Mouse (Mus musculus): ENCODE results near the gene Usp7. TPM values are rescaled to one million over a fixed set of nuclear protein-coding genes. Genes with fewer than 3 reads are reported as not detected.
"Not testable (repeated sequence)": the region's sequence is repeated elsewhere in the genome, so short reads cannot be mapped to it uniquely, and the experiment has no call there.

The Usp7 gene
- polyA plus RNA-seq, 1 experiment from 2014 or later, result 23.3 TPM

DNA sequence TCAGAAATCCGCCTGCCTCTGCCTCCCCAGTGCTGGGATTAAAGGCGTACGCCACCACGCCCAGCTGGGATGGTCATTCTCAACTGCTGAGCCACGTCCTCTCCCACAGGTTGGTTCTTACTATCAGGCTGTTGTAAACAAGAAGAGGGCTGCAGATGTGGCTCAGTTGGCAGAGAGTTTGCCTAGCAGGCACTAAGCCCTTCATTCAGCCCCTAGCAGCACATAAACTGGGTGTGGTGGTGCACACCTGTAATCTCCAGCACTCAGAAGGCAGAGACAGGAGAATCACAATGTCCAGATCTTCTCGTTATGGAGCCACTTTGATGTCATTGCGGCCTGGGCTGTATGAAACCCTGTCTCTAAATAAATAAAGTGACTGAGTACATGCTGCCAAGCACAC lies 31.1 kb downstream of the Usp7 start:
- Histone ChIP-seq H3K36me3 (no peaks in the 10 kb centered on the region), H3K27ac (no peak overlapping the region), H3K27me3 (ENCODE audit: insufficient read depth, poor library complexity, severe bottlenecking) (no peaks in the 10 kb centered on the region), H3K4me1 (replicated peaks) (no peaks in the 10 kb centered on the region), H3K4me3 (no peak overlapping the region), H3K9me3 (no peaks in the 10 kb centered on the region)
- 92% methylated on average over 7 of the region's 7 CpGs for WGBS
- DNase-seq (ENCODE audit: low spot score), result no peak

DNA sequence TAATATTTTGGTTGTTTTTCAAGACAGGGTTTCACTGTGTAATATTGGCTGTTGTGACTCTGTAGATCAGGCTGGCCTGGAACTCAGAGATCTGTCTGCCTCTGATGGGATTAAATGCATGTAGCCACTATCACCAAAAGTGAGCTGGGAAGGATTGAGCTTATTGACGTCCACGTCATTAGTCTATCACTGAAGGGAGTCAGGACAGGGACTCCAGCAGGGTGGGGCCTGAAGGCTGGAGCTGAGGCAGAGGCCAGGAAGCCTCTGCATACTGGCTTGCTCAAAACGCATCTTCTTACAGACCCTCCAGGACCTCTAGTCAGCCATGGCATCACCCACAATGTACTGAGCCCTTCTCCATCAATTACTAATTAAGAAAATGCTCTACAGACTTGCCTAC lies 33.1 kb downstream of the Usp7 start:
- 78% methylated on average over 3 of the region's 3 CpGs for WGBS
- Histone ChIP-seq H3K4me1 (replicated peaks) (no peaks in the 10 kb centered on the region), H3K4me3 (no peak overlapping the region), H3K36me3 (no peaks in the 10 kb centered on the region), H3K9me3 (no peaks in the 10 kb centered on the region), H3K27ac (no peak overlapping the region), H3K27me3 (ENCODE audit: insufficient read depth, poor library complexity, severe bottlenecking) (no peaks in the 10 kb centered on the region)
- DNase-seq (ENCODE audit: low spot score), result no peak

DNA sequence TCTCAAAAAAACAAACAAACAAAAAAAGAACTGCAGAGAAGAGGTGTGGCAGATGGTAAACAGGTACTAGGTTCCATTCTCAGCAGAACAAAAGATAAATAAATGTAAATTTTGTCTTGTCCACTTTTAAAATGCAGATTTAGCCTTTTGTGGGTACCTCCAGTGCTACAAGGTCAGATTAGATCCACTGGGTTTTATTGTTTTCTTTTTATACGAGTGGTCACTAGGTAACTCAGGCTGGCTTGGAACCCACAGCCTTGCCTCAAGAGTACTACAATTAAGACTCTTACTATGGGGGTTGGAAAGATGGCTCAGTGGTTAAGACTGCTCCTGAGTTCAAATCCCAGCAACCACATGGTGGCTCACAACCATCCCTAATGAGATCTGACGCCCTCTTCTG lies 33.9 kb downstream of the Usp7 start:
- no peak overlapping the region for H3K4me3 ChIP-seq
- no peaks in the 10 kb centered on the region for H3K27me3 ChIP-seq (ENCODE audit: insufficient read depth, poor library complexity, severe bottlenecking)
- no peak overlapping the region for H3K27ac ChIP-seq
- H3K4me1 ChIP-seq (replicated peaks), result no peaks in the 10 kb centered on the region
- no peak for DNase-seq (ENCODE audit: low spot score)
- no peaks in the 10 kb centered on the region for H3K36me3 ChIP-seq
- H3K9me3 ChIP-seq, result no peaks in the 10 kb centered on the region
- WGBS, result 86% methylated on average over 2 of the region's 2 CpGs

DNA sequence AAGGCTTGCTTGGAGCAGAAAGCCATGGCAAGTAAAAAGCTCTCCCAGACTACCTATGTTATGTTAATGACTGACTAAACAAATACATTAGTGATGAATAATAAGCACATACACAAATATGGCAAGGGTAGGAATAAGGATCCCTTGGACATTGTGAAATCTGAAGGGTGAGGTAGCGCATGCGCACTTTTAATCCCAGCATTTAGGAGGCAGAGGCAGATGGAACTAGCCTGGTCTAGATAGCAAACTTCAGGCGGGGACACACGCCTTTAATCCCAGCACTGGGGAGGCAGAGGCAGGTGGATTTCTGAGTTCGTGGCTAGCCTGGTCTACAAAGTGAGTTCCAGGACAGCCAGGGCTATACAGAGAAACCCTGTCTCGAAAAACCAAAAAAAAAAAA lies 34.5 kb downstream of the Usp7 start:
- WGBS, result 91% methylated on average over 6 of the region's 6 CpGs
- not testable (repeated sequence) for H3K27ac ChIP-seq; H3K27me3 ChIP-seq (ENCODE audit: insufficient read depth, poor library complexity, severe bottlenecking); H3K4me3 ChIP-seq; H3K36me3 ChIP-seq; H3K4me1 ChIP-seq (replicated peaks); DNase-seq (ENCODE audit: low spot score); H3K9me3 ChIP-seq

DNA sequence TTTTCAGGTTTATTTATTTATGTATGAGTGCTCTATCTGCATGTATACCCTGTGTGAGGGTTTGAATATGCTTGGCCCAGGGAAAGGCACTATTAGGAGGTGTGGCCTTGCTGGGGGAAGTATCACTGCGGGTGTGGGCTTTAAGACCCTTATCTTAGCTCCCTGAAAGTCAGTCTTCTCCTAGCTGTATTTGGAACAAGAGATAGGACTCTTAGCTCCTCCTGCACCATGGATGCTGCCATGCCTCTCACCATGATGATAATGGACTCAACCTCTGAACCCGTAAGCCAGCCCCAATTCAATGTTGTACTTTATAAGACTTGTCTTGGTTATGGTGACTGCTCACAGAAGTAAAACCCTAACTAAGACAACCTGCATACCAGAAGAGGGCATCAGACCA lies 39.8 kb downstream of the Usp7 start:
- WGBS, result 81% methylated on average over 2 of the region's 2 CpGs
- Histone ChIP-seq H3K36me3 (no peaks in the 10 kb centered on the region), H3K27ac (no peak overlapping the region), H3K9me3 (no peaks in the 10 kb centered on the region), H3K4me3 (no peak overlapping the region), H3K27me3 (ENCODE audit: insufficient read depth, poor library complexity, severe bottlenecking) (no peaks in the 10 kb centered on the region), H3K4me1 (replicated peaks) (no peaks in the 10 kb centered on the region)
- DNase-seq (ENCODE audit: low spot score), result no peak

DNA sequence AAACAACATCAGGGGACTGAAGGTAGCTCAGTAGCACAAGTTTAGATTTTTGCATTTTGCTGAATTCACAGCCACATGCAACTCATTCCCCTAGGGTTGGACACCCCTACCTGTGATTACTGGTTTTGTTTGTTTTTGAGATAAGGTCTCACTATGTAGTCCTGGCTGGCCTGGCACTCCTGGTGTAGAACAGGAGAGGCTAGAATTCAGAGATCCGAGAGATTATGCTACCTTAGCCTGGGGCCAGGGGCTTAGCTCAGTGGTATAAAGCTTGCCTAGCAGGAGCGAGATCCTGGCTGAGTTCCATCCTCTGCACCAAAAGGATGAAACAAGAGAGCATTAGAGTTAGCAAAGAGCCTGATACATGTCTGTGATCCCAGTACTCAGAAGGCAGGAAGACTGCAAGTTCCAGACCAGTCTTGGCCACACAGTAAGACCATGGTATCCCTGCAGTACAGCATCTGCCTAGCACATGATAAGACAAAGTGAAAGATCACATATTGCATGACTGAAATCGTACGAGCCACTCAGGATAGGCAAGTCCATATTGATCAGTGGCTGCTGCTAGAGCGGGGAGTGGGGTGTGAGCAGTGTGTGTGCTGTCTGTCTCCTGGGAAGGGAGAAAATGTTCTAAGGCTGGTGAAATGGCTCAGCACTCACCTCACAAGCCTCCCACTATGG lies 40.4 kb downstream of the Usp7 start:
- Histone ChIP-seq H3K4me3 (no peak overlapping the region), H3K27me3 (ENCODE audit: insufficient read depth, poor library complexity, severe bottlenecking) (no peaks in the 10 kb centered on the region), H3K27ac (no peak overlapping the region), H3K9me3 (no peaks in the 10 kb centered on the region), H3K4me1 (replicated peaks) (no peaks in the 10 kb centered on the region), H3K36me3 (no peaks in the 10 kb centered on the region)
- no peak for DNase-seq (ENCODE audit: low spot score)
- WGBS, result 85% methylated on average over 5 of the region's 5 CpGs

DNA sequence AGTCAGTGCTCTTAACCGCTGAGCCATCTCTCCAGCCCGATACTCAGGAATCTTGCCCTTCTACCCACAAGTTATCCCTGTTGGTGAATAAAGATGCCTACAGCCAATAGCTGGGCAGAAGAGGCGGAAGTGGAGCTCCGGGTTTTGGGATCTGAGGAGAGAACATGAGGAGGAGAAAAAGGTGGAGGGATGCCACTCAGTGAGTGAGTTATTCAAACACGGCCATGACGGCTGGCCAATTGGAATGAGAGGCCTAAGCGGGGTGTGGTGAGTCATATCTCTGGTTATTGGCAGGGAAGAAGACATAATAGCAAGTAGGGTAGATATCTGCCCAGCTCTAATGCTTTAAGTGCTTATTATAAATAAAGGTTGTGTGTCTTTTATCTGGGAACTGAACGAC lies 43.2 kb downstream of the Usp7 start:
- H3K4me3 ChIP-seq, result no peak overlapping the region
- H3K27me3 ChIP-seq (ENCODE audit: insufficient read depth, poor library complexity, severe bottlenecking), result no peaks in the 10 kb centered on the region
- H3K27ac ChIP-seq, result no peak overlapping the region
- no peaks in the 10 kb centered on the region for H3K36me3 ChIP-seq
- 95% methylated on average over 8 of the region's 8 CpGs for WGBS
- H3K4me1 ChIP-seq (replicated peaks), result no peaks in the 10 kb centered on the region
- H3K9me3 ChIP-seq, result no peaks in the 10 kb centered on the region
- no peak for DNase-seq (ENCODE audit: low spot score)

DNA sequence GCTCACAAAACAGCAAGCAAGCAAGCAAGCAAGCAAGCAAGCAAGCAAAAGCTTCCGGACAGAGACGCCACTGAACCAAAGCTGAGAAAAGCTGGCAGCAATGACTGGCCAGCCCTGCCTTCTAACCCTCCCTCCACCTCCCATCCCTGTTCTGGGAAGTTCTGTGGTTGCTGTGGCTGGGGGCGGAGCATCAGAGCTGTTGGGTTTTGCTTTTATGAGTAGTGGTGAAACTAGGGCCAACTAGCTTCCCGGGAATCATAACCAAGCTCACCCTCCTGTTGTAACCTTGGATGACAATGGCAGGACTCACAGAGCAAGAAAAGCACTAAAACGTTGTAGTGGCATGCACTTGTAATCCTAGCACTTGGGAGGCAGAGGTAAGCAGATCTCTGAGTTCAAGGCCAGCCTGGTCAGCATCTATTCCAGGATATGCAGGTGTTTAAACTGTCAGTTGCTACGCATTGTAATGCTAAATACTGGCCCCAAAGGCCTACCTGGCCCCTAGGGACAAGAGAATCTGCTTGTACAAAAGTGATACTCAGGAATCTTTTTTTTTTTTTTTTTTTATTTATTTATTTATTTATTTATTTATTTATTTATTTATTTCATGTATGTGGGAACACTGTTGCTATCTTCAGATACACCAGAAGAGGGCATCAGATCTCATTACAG lies 43.8 kb downstream of the Usp7 start:
- no peaks in the 10 kb centered on the region for H3K4me1 ChIP-seq (replicated peaks)
- no peaks in the 10 kb centered on the region for H3K27me3 ChIP-seq (ENCODE audit: insufficient read depth, poor library complexity, severe bottlenecking)
- no peak for DNase-seq (ENCODE audit: low spot score)
- H3K9me3 ChIP-seq, result no peaks in the 10 kb centered on the region
- H3K27ac ChIP-seq, result no peak overlapping the region
- H3K4me3 ChIP-seq, result no peak overlapping the region
- 82% methylated on average over 6 of the region's 6 CpGs for WGBS
- no peaks in the 10 kb centered on the region for H3K36me3 ChIP-seq

DNA sequence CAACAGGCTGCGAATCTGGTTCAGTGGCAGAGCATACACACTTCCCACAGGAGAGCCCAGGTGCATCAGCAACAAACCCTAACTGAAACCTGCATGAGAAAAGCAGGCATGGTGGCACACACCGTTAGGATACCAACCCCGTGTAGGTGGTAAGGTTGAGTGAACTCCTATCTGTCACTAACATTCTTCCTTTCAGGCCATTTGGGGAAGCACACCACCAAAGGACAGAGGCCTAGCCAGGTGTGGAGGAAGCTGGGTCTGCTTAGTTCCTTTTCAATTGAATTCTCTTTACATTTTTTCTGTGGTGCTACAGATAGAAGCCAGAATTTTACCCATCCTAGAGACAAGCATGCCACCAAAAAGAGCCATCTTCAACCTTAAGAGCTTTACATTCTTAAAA lies 44.3 kb downstream of the Usp7 start:
- Histone ChIP-seq H3K9me3 (no peaks in the 10 kb centered on the region), H3K27me3 (ENCODE audit: insufficient read depth, poor library complexity, severe bottlenecking) (no peaks in the 10 kb centered on the region), H3K4me1 (replicated peaks) (no peaks in the 10 kb centered on the region), H3K27ac (no peak overlapping the region), H3K4me3 (no peak overlapping the region), H3K36me3 (no peaks in the 10 kb centered on the region)
- no peak for DNase-seq (ENCODE audit: low spot score)
- 85% methylated on average over 3 of the region's 3 CpGs for WGBS

DNA sequence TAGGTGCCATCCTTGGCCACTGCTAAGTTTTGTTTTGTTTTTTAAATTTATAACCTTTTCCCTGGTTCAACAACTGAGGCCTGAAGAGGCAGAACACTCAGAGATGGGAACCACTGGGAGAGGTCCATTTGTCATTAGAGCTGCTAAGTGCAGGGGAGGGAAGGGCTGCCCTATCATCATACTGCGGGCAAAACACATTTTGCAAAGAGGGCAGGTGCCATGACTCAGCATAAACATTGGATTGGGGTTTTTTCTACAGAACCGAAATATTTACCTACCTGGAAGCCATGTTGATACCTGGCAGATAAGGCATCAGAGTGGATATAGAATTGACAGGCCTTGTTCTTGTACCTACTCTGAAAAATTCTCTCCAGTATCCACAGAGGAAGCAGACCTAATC lies 45.6 kb downstream of the Usp7 start:
- Histone ChIP-seq H3K27ac (no peak overlapping the region), H3K4me3 (no peak overlapping the region), H3K36me3 (no peaks in the 10 kb centered on the region), H3K4me1 (replicated peaks) (no peaks in the 10 kb centered on the region), H3K27me3 (ENCODE audit: insufficient read depth, poor library complexity, severe bottlenecking) (no peaks in the 10 kb centered on the region), H3K9me3 (no peaks in the 10 kb centered on the region)
- DNase-seq (ENCODE audit: low spot score), result no peak
- WGBS, result 82% methylated on average over 2 of the region's 2 CpGs

DNA sequence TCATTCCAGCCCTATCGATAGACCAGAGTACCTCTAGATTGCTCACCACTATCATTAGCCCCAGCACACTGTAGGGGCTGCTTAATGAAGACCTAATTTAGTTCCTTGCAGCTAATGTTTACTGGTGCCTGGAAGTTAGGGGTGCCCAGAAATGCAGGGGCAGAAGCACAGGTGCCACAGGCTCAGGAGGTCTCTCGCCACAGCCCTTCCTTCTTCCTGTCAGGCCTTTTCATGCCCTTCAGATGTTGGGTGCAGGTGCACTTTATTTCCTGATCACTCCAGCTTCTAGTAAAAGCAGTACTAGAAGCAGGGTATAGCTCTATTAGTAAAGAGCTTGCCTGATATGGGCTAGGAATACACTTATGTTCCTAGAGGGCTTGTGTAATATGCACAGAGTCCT lies 46.4 kb downstream of the Usp7 start:
- no peaks in the 10 kb centered on the region for H3K4me1 ChIP-seq (replicated peaks)
- no peak for DNase-seq (ENCODE audit: low spot score)
- no peak overlapping the region for H3K27ac ChIP-seq
- no peaks in the 10 kb centered on the region for H3K36me3 ChIP-seq
- H3K27me3 ChIP-seq (ENCODE audit: insufficient read depth, poor library complexity, severe bottlenecking), result no peaks in the 10 kb centered on the region
- H3K9me3 ChIP-seq, result no peaks in the 10 kb centered on the region
- no peak overlapping the region for H3K4me3 ChIP-seq
- 93% methylated on average over 2 of the region's 2 CpGs for WGBS

DNA sequence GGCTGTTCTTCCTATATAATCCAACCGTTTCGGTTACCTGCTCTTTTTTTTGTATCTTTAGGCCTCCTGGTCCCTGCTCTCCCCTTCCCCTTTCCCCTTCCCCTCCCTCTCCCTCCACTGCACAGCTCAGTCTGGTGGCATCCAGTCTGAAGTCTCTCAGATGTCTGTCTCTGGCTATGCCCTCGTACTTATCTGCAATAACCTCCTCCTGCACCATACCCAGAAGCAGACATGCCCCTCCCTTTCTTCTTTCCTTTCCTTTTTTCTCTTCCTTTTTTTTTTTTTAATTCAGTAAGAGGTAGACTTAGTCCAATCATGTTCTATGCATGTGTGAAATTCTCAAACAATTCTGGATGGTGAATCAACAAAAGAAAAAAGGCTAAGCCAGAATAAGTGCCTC lies 48.1 kb downstream of the Usp7 start:
- Histone ChIP-seq H3K4me3 (no peak overlapping the region), H3K27ac (no peak overlapping the region), H3K9me3 (no peaks in the 10 kb centered on the region), H3K27me3 (ENCODE audit: insufficient read depth, poor library complexity, severe bottlenecking) (no peaks in the 10 kb centered on the region), H3K4me1 (replicated peaks) (no peaks in the 10 kb centered on the region), H3K36me3 (no peaks in the 10 kb centered on the region)
- no peak for DNase-seq (ENCODE audit: low spot score)
- 83% methylated on average over 3 of the region's 3 CpGs for WGBS

DNA sequence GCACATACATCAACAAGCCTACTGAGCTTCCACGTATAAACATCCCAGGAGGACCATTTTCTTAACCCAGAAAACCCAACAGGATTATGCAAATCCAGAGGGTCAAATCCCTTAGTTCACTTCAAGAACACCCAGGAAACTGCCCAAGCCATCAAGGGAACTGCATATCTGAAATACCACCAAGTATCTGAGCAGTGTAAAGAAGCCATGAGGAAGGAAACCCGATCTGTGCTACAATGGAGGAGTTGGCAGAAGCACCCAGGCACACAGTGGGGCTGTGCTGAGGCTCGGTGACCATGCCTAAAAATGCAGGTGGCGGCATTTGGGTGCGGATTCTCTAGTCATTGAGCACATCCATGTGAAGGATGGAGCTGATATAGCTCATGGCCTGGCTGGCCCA lies 50.4 kb downstream of the Usp7 start:
- H3K27me3 ChIP-seq (ENCODE audit: insufficient read depth, poor library complexity, severe bottlenecking), result no peaks in the 10 kb centered on the region
- 76% methylated on average over 5 of the region's 5 CpGs for WGBS
- H3K4me1 ChIP-seq (replicated peaks), result peaks cover 5% of the 10 kb centered on the region
- H3K9me3 ChIP-seq, result no peaks in the 10 kb centered on the region
- no peak overlapping the region for H3K4me3 ChIP-seq
- no peaks in the 10 kb centered on the region for H3K36me3 ChIP-seq
- DNase-seq (ENCODE audit: low spot score), result no peak
- no peak overlapping the region for H3K27ac ChIP-seq

DNA sequence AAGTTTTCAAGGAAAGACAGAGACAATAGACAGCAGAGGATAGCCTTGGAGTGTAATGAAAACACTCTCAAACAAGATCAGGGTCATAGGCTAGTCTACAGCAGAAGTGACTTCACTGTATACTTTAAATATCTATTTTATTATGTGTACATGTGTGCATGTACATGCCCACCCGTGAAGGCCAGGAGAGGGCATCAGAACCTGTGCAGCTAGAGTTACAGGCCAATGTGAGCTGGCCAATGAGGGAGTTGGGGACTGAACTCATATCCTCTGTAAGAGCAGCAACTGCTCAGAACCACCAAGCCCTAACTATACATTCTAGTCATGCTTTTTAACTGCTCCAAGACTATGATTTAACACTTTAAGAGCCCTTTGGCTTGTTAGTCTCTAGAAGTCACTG lies 51.0 kb downstream of the Usp7 start:
- no peak for DNase-seq (ENCODE audit: low spot score)
- Histone ChIP-seq H3K9me3 (no peaks in the 10 kb centered on the region), H3K4me1 (replicated peaks) (peaks cover 11% of the 10 kb centered on the region), H3K36me3 (no peaks in the 10 kb centered on the region), H3K4me3 (no peak overlapping the region), H3K27ac (no peak overlapping the region), H3K27me3 (ENCODE audit: insufficient read depth, poor library complexity, severe bottlenecking) (no peaks in the 10 kb centered on the region)
- WGBS, result 75% methylated on average over 1 of the region's 1 CpGs

All from hindbrain, embryonic 10.5 days (tissue).